Mouse (Mus musculus) left cerebral cortex, postnatal 25 days (tissue): ENCODE data around the gene Kat6b. TPM values are rescaled to one million over a fixed set of nuclear protein-coding genes. Genes with fewer than 3 reads are reported as not detected.
"Not testable (repeated sequence)": the region's sequence is repeated elsewhere in the genome, so short reads cannot be mapped to it uniquely, and the experiment has no call there.

Experiments used
- DNase-seq, 2 experiments: peaks; one replicate each; pipeline ENCODE4 v3.0.0; 2022; ENCODE audit warnings: low spot score in 2 of 2, mixed read lengths in 1 of 2
- intact Hi-C: fragments of 180-260 bp; cut with DNase I; formaldehyde crosslinking; loops from one replicate; pipeline ENCODE4 v1.15.1; 2025
- total RNA-seq, 2 experiments: library from RNA; stranded (reverse); gene quantifications; 2 replicates each; pipeline ENCODE4 v1.2.3; 2021

The Kat6b gene
- total RNA-seq, result 10 to 100 TPM; 84.3 to 85.7 TPM

- DNase-seq, result no peak
- intact Hi-C loops, result no loop called here
Observed at GRCm38 (mm10) chr14:21481231-21481630, at the start of gene Kat6b. TSS of gene Kat6b (plus strand) at chr14:21481434.

- intact Hi-C loops, result no loop called here
- DNase-seq, result no peak
Observed at GRCm38 (mm10) chr14:21433415-21433814, 47.8 kb upstream of the Kat6b start.

GRCm38 (mm10) chr14:21433995-21434394, 47.2 kb upstream of the Kat6b start:
- intact Hi-C loops, result no loop called here
- DNase-seq, result no peak

- intact Hi-C loops, result no loop called here
- no peak for DNase-seq
Observed at GRCm38 (mm10) chr14:21434686-21435085, 46.5 kb upstream of the Kat6b start.

- intact Hi-C loops, result no loop called here
- DNase-seq, result no peak
Observed at GRCm38 (mm10) chr14:21439785-21440184, 41.4 kb upstream of the Kat6b start.

- intact Hi-C loops, result no loop called here
- DNase-seq, result no peak
Observed at GRCm38 (mm10) chr14:21440526-21440925, 40.7 kb upstream of the Kat6b start.

- intact Hi-C loops, result no loop called here
- DNase-seq, result no peak
Observed at GRCm38 (mm10) chr14:21441772-21442533, 39.3 kb upstream of the Kat6b start.

- intact Hi-C loops, result no loop called here
Observed at GRCm38 (mm10) chr14:21452581-21452980, 28.7 kb upstream of the Kat6b start.

GRCm38 (mm10) chr14:21453896-21454295, 27.3 kb upstream of the Kat6b start:
- no peak for DNase-seq
- intact Hi-C loops, result no loop called here

More at GRCm38 (mm10) chr14:21452581-21452980, 28.7 kb upstream of the Kat6b start:
- no peak for DNase-seq

GRCm38 (mm10) chr14:21455654-21456350, 25.4 kb upstream of the Kat6b start:
- DNase-seq, result no peak
- intact Hi-C loops, result no loop called here

GRCm38 (mm10) chr14:21456526-21456925, 24.7 kb upstream of the Kat6b start:
- intact Hi-C loops, result no loop called here
- no peak for DNase-seq

GRCm38 (mm10) chr14:21457876-21458275, 23.4 kb upstream of the Kat6b start:
- no peak for DNase-seq
- intact Hi-C loops, result no loop called here

GRCm38 (mm10) chr14:21458696-21459095, 22.5 kb upstream of the Kat6b start:
- DNase-seq, result no peak
- intact Hi-C loops, result no loop called here

- DNase-seq, result no peak
- intact Hi-C loops, result no loop called here
Observed at GRCm38 (mm10) chr14:21459163-21459562, 22.1 kb upstream of the Kat6b start.

GRCm38 (mm10) chr14:21462398-21462797, 18.8 kb upstream of the Kat6b start:
- DNase-seq, result no peak
- intact Hi-C loops, result no loop called here

GRCm38 (mm10) chr14:21463117-21463712, 18.0 kb upstream of the Kat6b start:
- DNase-seq, result no peak
- intact Hi-C loops, result no loop called here

GRCm38 (mm10) chr14:21470386-21470785, 10.8 kb upstream of the Kat6b start:
- no peak for DNase-seq
- intact Hi-C loops, result no loop called here

- intact Hi-C loops, result no loop called here
- no peak for DNase-seq
Observed at GRCm38 (mm10) chr14:21471975-21472374, 9.3 kb upstream of the Kat6b start.

GRCm38 (mm10) chr14:21474593-21475132, 6.6 kb upstream of the Kat6b start:
- DNase-seq, intact Hi-C loops: not testable (repeated sequence)

GRCm38 (mm10) chr14:21477181-21477580, 4.1 kb upstream of the Kat6b start:
- intact Hi-C loops, result no loop called here

More at GRCm38 (mm10) chr14:21477181-21477580, 4.1 kb upstream of the Kat6b start:
- DNase-seq, result no peak
